Mouse (Mus musculus) megakaryocyte, embryonic 14.5 days (primary cell): Measurements from ENCODE around the gene Pkdcc. TPM values are rescaled to one million over a fixed set of nuclear protein-coding genes. Genes with fewer than 3 reads are reported as not detected.

Experiments
- H3K27me3 ChIP-seq: replicated peaks from 2 replicates; pipeline ENCODE3; 2012; ENCODE audit warnings: inconsistent platforms
- H3K36me3 ChIP-seq: replicated peaks from 2 replicates; pipeline ENCODE3; 2012; ENCODE audit warnings: low read length, inconsistent platforms, mixed read lengths
- H3K4me1 ChIP-seq: 2 replicates; pipeline ENCODE4 v1.6.1; 2012; ENCODE audit warnings: inconsistent platforms
- H3K4me3 ChIP-seq: replicated peaks from 2 replicates; pipeline ENCODE3; 2012; ENCODE audit warnings: moderate library complexity, mild to moderate bottlenecking, inconsistent platforms
- H3K9me3 ChIP-seq: 2 replicates; pipeline ENCODE4 v1.6.1; 2012; ENCODE audit warnings: inconsistent platforms
- FLI1 ChIP-seq: IDR thresholded peaks from 2 replicates; pipeline ENCODE4 v1.6.1; 2012; ENCODE audit warnings: low read length, inconsistent platforms, mixed read lengths
- GATA1 ChIP-seq: IDR thresholded peaks from 3 replicates; pipeline ENCODE4 v1.6.1; 2012; ENCODE audit warnings: mixed read lengths, low read length, inconsistent platforms, borderline replicate concordance
- polyA plus RNA-seq: library from polyadenylated mRNA; stranded (reverse); fragments of >175 nt; gene quantifications from 2 replicates; pipeline ENCODE4 v1.2.3, GENCODE M21; 2012; ENCODE audit warnings: low replicate concordance; ENCODE audit not compliant: insufficient read depth

Gene Pkdcc
- polyA plus RNA-seq, 1 experiment, result 9.7 TPM

DNA sequence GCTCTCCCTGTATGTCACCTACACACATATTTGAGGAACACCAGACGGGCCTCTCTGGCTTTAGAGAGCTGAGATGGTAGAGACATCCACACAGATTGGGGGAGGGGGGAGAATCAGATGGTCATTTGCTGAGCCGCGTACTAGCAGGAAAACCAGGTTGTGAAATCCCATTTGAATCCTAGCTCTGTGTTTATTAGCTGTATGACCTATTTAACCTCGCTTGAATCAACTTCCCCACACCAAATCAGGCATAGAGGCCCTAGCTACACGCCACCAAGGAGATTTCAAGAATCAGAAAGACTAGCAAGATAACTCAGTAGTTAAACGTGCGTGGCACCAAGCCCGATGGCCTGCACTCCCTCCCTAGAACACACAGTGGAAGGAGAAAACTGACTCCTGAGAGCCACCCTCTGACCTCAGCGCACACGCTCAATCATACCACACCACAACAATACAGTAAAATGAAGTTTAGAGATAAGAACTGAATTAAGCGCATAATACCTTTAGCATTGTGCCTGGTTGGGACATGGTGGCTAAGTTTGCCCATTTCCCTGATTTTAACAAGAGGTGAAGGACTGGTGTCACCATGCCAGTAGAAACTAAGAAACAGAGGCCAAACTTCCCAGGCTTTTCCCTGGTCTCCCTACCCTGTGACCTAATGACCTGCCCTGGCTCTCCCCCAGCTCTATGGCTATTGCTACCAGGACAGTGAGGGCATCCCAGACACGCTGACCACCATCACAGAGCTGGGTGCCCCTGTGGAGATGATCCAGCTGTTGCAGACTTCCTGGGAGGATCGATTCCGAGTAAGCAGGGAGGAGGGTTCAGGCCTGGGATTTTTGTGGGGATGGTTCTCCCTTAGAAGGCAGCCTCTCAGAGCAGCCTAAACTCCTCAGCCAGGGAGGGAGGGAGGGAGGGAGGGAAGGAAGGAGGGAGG, 4.5 kb downstream of the Pkdcc start:
- TF ChIP-seq GATA1 (no peak), FLI1 (no peak)
- Histone ChIP-seq H3K27me3 (peaks cover 90% of the 10 kb centered on the region), H3K4me1 (peaks cover 11% of the 10 kb centered on the region), H3K9me3 (no peaks in the 10 kb centered on the region), H3K36me3 (peaks cover 2% of the 10 kb centered on the region), H3K4me3 (no peak overlapping the region)

DNA sequence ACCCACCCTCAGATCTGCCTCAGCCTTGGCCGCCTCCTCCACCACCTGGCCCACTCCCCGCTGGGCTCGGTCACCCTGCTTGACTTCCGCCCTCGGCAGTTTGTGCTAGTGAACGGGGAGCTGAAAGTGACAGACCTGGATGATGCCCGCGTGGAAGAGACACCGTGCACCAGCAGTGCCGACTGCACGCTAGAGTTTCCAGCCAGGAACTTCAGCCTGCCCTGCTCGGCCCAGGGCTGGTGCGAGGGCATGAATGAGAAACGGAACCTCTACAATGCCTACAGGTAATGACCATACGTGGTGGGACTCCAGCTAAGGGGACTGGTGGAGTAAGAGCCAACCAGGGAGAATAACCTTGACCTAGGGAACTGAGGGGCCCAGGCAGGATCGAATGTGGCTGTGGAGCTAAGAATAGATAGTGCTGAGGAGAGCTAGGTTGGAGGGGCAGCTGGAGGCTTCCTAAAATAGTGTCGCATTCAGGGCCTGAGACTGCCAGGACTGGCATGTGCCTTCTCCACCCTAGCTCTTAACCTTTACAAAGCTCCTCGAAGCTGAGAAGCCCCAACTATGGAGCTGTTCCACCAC, 6.0 kb downstream of the Pkdcc start:
- no peaks in the 10 kb centered on the region for H3K9me3 ChIP-seq

DNA sequence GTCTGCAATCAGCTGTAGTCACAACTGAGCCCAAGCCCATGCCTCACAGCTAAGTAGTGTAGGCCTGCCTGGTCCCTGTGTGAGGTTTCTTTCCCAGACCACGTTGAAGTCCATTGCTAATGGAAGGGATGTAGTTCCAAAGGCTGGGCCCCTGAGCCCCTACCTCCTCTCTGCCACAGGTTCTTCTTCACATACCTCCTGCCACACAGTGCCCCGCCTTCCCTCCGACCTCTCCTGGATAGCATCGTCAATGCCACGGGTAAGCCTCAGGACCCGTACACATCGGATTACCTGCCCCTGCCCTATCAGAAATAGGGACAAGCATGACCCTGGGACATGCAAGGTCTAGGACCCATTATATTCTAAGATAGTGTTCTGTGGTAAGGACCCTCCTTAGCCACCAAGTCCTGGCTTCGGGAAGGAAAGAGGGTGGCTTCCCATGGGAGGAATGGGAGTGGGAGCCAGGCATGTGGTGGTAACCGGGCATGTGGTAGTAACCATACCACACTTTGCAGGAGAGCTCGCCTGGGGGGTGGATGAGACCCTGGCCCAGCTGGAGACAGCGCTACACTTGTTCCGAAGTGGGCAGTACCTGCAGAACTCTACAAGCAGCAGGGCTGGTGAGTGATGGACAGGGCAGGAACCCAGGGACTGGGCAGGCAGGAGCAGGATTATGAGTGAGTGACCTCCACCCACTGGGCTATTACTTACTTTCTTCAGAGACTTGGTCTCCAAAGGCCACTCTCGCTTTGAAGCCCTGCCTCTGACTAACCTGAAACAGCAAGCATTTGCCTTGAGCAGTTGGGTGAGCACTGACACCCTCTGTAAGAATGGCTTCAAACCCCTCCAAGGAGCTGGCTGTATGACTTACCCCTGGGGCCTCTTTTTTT, 6.8 kb downstream of the Pkdcc start:
- Histone ChIP-seq H3K9me3 (no peaks in the 10 kb centered on the region), H3K4me1 (no peaks in the 10 kb centered on the region), H3K4me3 (no peak overlapping the region), H3K27me3 (peaks cover 82% of the 10 kb centered on the region), H3K36me3 (peaks cover 2% of the 10 kb centered on the region)
- no peak for TF ChIP-seq FLI1
- TF ChIP-seq GATA1, result no peak

More for the DNA sequence above, 6.0 kb downstream of the Pkdcc start:
- H3K27me3 ChIP-seq, result peaks cover 82% of the 10 kb centered on the region
- peaks cover under 1% of the 10 kb centered on the region; the same call in 1 of the 2 replicates for H3K4me1 ChIP-seq
- H3K4me3 ChIP-seq, result no peak overlapping the region
- TF ChIP-seq GATA1 (no peak), FLI1 (no peak)
- H3K36me3 ChIP-seq, result peaks cover 2% of the 10 kb centered on the region

DNA sequence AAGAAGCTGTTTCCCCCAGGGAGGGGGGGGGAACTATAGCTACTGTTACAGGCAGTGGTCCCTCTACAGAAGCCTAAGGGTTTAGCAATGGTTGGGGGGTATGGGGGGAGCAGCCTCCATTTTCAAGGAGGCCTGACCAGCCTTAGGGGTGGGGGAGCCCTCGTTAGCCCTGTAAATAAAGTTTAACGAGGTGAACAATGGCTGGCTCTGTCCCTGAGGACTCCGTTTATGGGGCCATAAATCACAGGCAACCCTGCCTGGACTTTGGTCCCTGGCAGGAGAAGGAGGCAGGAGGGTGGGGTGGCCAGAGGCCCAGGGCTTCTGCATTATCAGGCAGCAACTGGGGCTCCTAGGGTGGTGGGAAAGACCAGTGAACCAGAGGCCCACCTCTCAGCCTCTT, 7.6 kb downstream of the Pkdcc start:
- TF ChIP-seq FLI1 (no peak), GATA1 (no peak)
- H3K27me3 ChIP-seq, result peaks cover 78% of the 10 kb centered on the region
- H3K9me3 ChIP-seq, result no peaks in the 10 kb centered on the region
- no peaks in the 10 kb centered on the region for H3K4me1 ChIP-seq
- peaks cover 2% of the 10 kb centered on the region for H3K36me3 ChIP-seq
- H3K4me3 ChIP-seq, result no peak overlapping the region

DNA sequence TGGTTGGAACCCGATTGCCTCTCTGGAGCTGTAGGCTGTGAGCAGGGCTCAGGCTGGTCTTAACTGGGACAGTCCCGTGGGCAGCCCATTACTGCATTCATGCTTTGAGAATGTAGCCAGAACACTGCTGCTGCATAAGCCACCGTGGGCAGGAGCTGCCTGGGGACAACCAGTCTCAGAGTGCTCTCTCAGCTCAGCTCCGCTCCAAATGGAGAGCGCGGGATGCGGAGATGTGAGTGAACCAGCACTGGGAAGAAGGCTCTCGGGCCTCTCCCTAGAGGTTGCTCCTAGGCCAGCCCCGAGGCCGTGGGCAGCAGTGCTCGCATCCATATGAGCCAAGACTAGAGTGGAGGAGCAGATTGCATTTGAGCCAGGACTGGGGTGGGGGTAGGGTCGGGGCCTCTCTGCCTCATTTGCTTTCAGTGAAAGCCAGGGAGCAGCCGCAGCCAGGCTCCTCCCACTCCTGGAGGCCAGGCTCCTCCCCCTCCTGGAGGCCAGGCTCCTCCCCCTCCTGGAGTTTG, 9.4 kb downstream of the Pkdcc start:
- Histone ChIP-seq H3K36me3 (peaks cover 2% of the 10 kb centered on the region), H3K4me3 (no peak overlapping the region), H3K27me3 (peaks cover 62% of the 10 kb centered on the region), H3K9me3 (no peaks in the 10 kb centered on the region), H3K4me1 (no peaks in the 10 kb centered on the region)
- TF ChIP-seq GATA1 (no peak), FLI1 (no peak)

DNA sequence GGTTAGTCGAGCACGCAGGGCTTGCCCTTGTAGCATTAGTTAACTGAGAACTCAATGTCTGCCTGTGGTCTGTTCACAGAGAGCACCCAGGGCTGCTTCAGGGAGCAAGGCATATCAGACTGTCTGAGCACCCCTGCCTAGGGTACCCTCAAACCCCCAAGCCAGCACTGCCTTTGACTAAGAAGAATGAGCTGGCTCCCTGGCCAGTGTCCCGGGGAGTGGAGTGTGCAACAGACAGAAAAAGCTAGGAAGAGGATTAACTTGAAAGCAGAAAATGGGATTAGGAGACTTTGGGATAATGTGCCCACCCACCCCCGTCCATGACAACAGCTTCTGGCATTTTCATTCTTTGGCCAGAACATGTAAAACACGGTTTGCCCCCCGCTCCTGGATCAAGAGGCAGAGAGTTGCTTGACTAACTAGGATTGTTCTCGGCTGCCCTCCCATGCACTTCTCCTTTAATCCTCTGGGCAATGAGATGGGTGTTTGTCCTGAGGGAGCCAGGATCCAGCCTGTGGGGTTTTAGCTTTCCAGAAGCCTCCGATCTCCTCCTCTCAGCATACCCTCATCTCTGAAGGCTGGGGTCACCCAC, 11.4 kb downstream of the Pkdcc start:
- TF ChIP-seq FLI1, result no peak
- no peak for TF ChIP-seq GATA1
- Histone ChIP-seq H3K9me3 (no peaks in the 10 kb centered on the region), H3K4me1 (no peaks in the 10 kb centered on the region), H3K27me3 (peaks cover 50% of the 10 kb centered on the region), H3K4me3 (no peak overlapping the region), H3K36me3 (peaks cover 2% of the 10 kb centered on the region)

DNA sequence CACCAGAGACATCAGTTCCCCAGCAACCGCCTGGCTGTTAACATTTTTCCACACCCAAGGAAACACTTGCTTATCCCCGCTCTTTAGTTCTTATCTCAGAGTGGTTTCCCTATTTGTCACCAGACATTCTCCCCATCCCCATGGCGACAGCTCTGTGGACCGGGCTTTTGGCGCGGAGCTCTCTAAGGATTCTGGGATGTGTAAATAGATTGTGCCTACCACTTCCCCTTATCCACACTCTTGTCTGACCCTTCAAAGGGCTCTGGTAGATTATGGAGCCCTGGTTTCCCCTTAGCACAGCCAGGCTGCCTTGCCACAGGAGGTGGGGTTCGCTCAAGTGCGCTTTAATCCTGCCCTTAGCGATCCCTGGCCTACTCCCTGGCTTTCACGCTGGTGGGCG, 16.3 kb downstream of the Pkdcc start:
- Histone ChIP-seq H3K9me3 (no peaks in the 10 kb centered on the region), H3K4me3 (no peak overlapping the region)
- no peak for TF ChIP-seq FLI1

DNA sequence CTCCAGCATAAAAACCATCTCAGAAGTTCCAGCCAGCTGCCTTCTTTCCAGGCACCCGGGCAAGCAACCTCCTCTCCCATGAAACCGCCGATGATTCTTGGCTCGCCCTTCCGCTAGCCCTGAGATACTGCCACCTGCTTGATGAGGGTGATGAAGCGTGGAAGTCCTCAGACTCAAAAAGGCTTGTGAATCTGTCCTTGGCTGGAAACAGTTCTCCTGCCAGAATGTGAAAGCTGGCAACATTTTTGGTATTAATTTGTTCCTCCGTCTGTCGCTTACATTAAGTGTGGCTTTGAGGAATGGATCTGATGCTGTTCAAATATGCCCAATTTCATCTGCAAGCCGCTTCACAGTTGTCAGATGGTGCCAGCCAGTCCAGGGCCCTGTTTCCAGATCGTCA, 20.1 kb downstream of the Pkdcc start:
- peaks cover 22% of the 10 kb centered on the region for H3K27me3 ChIP-seq
- H3K4me1 ChIP-seq, result no peaks in the 10 kb centered on the region
- no peak for TF ChIP-seq FLI1
- TF ChIP-seq GATA1, result no peak
- no peaks in the 10 kb centered on the region for H3K36me3 ChIP-seq
- H3K4me3 ChIP-seq, result no peak overlapping the region
- no peaks in the 10 kb centered on the region for H3K9me3 ChIP-seq

More for the DNA sequence above, 16.3 kb downstream of the Pkdcc start:
- H3K36me3 ChIP-seq, result no peaks in the 10 kb centered on the region
- H3K27me3 ChIP-seq, result peaks cover 18% of the 10 kb centered on the region
- H3K4me1 ChIP-seq, result no peaks in the 10 kb centered on the region

DNA sequence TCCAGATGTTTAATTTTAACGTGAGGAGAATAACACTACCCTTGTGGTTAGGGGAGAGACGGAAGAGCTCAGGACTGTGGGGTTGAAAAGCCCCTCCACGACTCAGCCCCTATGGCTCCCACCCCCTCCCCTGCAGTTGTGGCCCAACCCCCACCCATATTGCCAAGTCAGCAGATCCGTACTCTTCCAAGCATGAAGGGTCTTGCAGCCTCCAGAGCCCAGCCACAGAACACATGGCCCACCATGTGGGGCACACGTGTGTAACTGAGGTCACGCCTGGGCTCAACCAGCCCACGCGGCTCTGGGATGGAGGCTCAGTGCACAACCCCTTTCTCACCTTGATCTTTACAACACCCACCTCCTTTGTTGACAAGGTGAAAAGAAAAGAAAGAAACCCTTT, 21.1 kb downstream of the Pkdcc start:
- H3K9me3 ChIP-seq, result no peaks in the 10 kb centered on the region
- no peak for TF ChIP-seq FLI1
- no peak for TF ChIP-seq GATA1
- H3K4me3 ChIP-seq, result no peak overlapping the region
- H3K36me3 ChIP-seq, result no peaks in the 10 kb centered on the region
- no peaks in the 10 kb centered on the region for H3K4me1 ChIP-seq
- peaks cover 24% of the 10 kb centered on the region for H3K27me3 ChIP-seq
